Mouse (Mus musculus) liver, embryonic 14.5 days (tissue): ENCODE data around the gene 1700003F12Rik. TPM values are rescaled to one million over a fixed set of nuclear protein-coding genes. Genes with fewer than 3 reads are reported as not detected.

Source experiments
- ATAC-seq: fragments of 200-750 bp; cut with Nextera tagmentation; 2 replicates; pipeline ENCODE4 v1.8.0; 2017; ENCODE audit warnings: moderate number of reproducible peaks, mild to moderate bottlenecking, moderate library complexity; ENCODE audit not compliant: insufficient read depth
- DNase-seq, 3 experiments: peaks; one replicate each; pipeline ENCODE4 v3.0.0-alpha.2; 2012 to 2013; ENCODE audit warnings: low read depth in 3 of 3, low spot score in 3 of 3
- H3K27ac ChIP-seq: fragments of 300-500 bp; sonication (generic); 2 replicates; pipeline ENCODE4 v1.5.1; 2014; ENCODE audit warnings: moderate library complexity, mild to moderate bottlenecking, control low read depth, inconsistent platforms
- H3K27me3 ChIP-seq: fragments of 300-500 bp; sonication (generic); 2 replicates; pipeline ENCODE4 v1.6.1; 2014; ENCODE audit warnings: mild to moderate bottlenecking, low read length, moderate library complexity; ENCODE audit not compliant: control insufficient read depth, insufficient read depth
- H3K36me3 ChIP-seq: fragments of 300-500 bp; sonication (generic); replicated peaks from 2 replicates; pipeline ENCODE4 v1.6.1; 2014; ENCODE audit warnings: low read depth; ENCODE audit not compliant: control insufficient read depth, insufficient read depth
- H3K4me1 ChIP-seq, 2 experiments: fragments of 200-500 bp in 1 of 2; fragments of 300-500 bp in 1 of 2; sonication (generic) in 1 of 2; replicated peaks; 2 replicates each; pipeline ENCODE4 v1.6.1; 2012 to 2014; ENCODE audit warnings: antibody characterized with exemption in 1 of 2, inconsistent platforms in 1 of 2, low read length in 1 of 2; ENCODE audit not compliant: control insufficient read depth in 2 of 2, insufficient read depth in 2 of 2
- H3K4me2 ChIP-seq: fragments of 300-500 bp; sonication (generic); 2 replicates; pipeline ENCODE4 v1.6.1; 2014; ENCODE audit warnings: low read depth, mild to moderate bottlenecking, control low read depth, moderate library complexity
- H3K4me3 ChIP-seq, 2 experiments: fragments of 200-500 bp in 1 of 2; fragments of 300-500 bp in 1 of 2; sonication (generic) in 1 of 2; 2 replicates each; pipeline ENCODE4 v1.5.1; 2012 to 2014; ENCODE audit warnings: low read depth in 2 of 2, low read length in 2 of 2, mild to moderate bottlenecking in 2 of 2, control low read depth in 1 of 2, inconsistent platforms in 1 of 2, moderate library complexity in 1 of 2; ENCODE audit not compliant: insufficient read depth in 1 of 2
- H3K9ac ChIP-seq: fragments of 300-500 bp; sonication (generic); replicated peaks from 2 replicates; pipeline ENCODE4 v1.6.1; 2014; ENCODE audit warnings: mild to moderate bottlenecking, control low read depth, moderate library complexity
- H3K9me3 ChIP-seq: fragments of 300-500 bp; sonication (generic); 2 replicates; pipeline ENCODE4 v1.6.1; 2016; ENCODE audit warnings: low read length, mixed read lengths; ENCODE audit not compliant: control insufficient read depth
- CTCF ChIP-seq: IDR thresholded peaks from 2 replicates; pipeline ENCODE4 v1.5.1; 2016; ENCODE audit warnings: antibody characterized with exemption, low read depth, control low read depth
- EP300 ChIP-seq: IDR thresholded peaks from 2 replicates; pipeline ENCODE4 v1.6.1; 2016; ENCODE audit warnings: antibody characterized with exemption, low read depth
- WGBS: fragments of 180-500 bp; shearing (Covaris S2); extraction: QIAGEN DNeasy Blood & Tissue Kit; methylation state at CpG from one replicate; pipeline ENCODE4 v1.1.7; 2014; ENCODE audit not compliant: insufficient replicate concordance; 5-methylcytosine and 5-hydroxymethylcytosine counted together
- polyA plus RNA-seq, 2 experiments: library from polyadenylated mRNA; depleted of rRNA in 1 of 2; stranded (reverse) in 1 of 2; unstranded in 1 of 2; fragments of >200 nt; fragmentation: Nextera tagmentation in 1 of 2; extraction: Ambion mirVana in 1 of 2; gene quantifications; 2 replicates each; pipeline versions ENCODE4 v1.2.1 to v1.2.3; 2012 to 2014

The 1700003F12Rik gene
- polyA plus RNA-seq, 2 experiments = 1.1 to 1.3 TPM

- Histone ChIP-seq H3K27ac (peak overlapping the region; percentile 54), H3K4me1 (peaks cover 19 to 37% of the 10 kb centered on the region in 2 experiments), H3K9ac (peak overlapping the region; percentile 74), H3K27me3 (no peaks in the 10 kb centered on the region), H3K4me3 (peak overlapping the region; percentile 65 to 97), H3K36me3 (peaks cover 4% of the 10 kb centered on the region), H3K9me3 (no peaks in the 10 kb centered on the region), H3K4me2 (peak overlapping the region; percentile 94)
- ATAC-seq (peak; percentile 83), DNase-seq (peak; percentile 56 to 68 (median 64))
- TF ChIP-seq EP300 = no peak
- TF ChIP-seq CTCF = peak; percentile 4; the same call in 1 of the 2 replicates
- WGBS = under 1% methylated on average over 70 of the region's 70 CpGs
Measured at GRCm38 (mm10) chr2:154569071-154569748, 22.3 kb downstream of the 1700003F12Rik start.

DNA sequence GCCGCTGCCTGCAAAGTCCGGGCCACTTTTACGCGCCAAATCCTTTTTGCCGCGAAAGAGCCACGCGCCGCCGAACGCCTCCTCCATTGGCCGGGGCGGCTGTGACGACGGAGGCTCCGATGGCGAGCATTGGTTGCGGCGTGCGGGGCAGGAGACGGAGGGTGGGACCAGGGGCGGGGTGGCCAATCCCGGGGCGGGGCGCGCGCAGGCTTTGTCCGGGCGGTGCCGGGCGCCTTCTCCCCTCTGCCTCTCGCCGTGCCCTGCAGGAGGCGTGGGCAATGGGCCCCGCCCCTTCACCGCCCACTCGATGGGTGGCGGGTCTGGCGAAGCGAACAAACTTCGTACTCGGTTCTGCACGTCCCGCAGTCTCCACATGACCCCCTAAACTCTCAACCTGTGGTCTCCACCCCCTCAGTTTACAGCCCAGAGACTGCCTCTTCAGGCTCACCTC lies 23.0 kb downstream of the 1700003F12Rik start, which contains the start of gene E2f1:
TSS of gene E2f1 (minus strand) at position 57 of the 451 bp plus-strand sequence.
- ATAC-seq = peak; percentile 94
- TF ChIP-seq CTCF (0 out of 2 replicates have a peak, but pooled peaks have one; percentile 24), EP300 (peak; percentile 24; the same call in 1 of the 2 replicates)
- Histone ChIP-seq H3K9me3 (no peaks in the 10 kb centered on the region), H3K4me3 (peak within 1 kb of the TSS; percentile 65 to 97), H3K4me2 (peak within 1 kb of the TSS; percentile 94), H3K4me1 (peaks cover 19 to 35% of the 10 kb centered on the region in 2 experiments), H3K27me3 (no peaks in the 10 kb centered on the region), H3K9ac (peak within 1 kb of the TSS; percentile 74), H3K27ac (peak within 1 kb of the TSS; percentile 54), H3K36me3 (no peaks in the 10 kb centered on the region)
- peak; percentile 92 to 93 (median 92) for DNase-seq
- WGBS = under 1% methylated on average over 44 of the region's 44 CpGs

GRCm38 (mm10) chr2:154570666-154571065 lies 23.8 kb downstream of the 1700003F12Rik start:
- no peak overlapping the region for H3K4me3 ChIP-seq
- H3K4me2 ChIP-seq = peak overlapping the region; percentile 94
- H3K4me1 ChIP-seq = peaks cover 19 to 32% of the 10 kb centered on the region in 2 experiments
- TF ChIP-seq CTCF = no peak
- no peak for TF ChIP-seq EP300
- no peak overlapping the region for H3K27ac ChIP-seq
- no peaks in the 10 kb centered on the region for H3K27me3 ChIP-seq
- no peak overlapping the region for H3K9ac ChIP-seq
- DNase-seq = no peak
- no peaks in the 10 kb centered on the region for H3K36me3 ChIP-seq
- WGBS = 26% methylated on average over 4 of the region's 4 CpGs
- no peak for ATAC-seq
- no peaks in the 10 kb centered on the region for H3K9me3 ChIP-seq

- DNase-seq (no peak), ATAC-seq (no peak)
- no peak overlapping the region for H3K27ac ChIP-seq
- H3K4me1 ChIP-seq = peaks cover 19 to 32% of the 10 kb centered on the region in 2 experiments
- H3K9me3 ChIP-seq = no peaks in the 10 kb centered on the region
- H3K4me3 ChIP-seq = no peak overlapping the region
- H3K27me3 ChIP-seq = no peaks in the 10 kb centered on the region
- WGBS = 52% methylated on average over 4 of the region's 4 CpGs
- no peak for TF ChIP-seq CTCF
- H3K4me2 ChIP-seq = no peak overlapping the region
- no peak overlapping the region for H3K9ac ChIP-seq
- H3K36me3 ChIP-seq = no peaks in the 10 kb centered on the region
Measured at GRCm38 (mm10) chr2:154571266-154571665, 24.4 kb downstream of the 1700003F12Rik start.

GRCm38 (mm10) chr2:154571976-154572375 lies 25.1 kb downstream of the 1700003F12Rik start:
- H3K9ac ChIP-seq = no peak overlapping the region
- no peak for DNase-seq
- H3K4me2 ChIP-seq = no peak overlapping the region
- H3K36me3 ChIP-seq = no peaks in the 10 kb centered on the region
- no peak for TF ChIP-seq EP300
- TF ChIP-seq CTCF = no peak
- peaks cover 19 to 28% of the 10 kb centered on the region in 2 experiments for H3K4me1 ChIP-seq
- H3K4me3 ChIP-seq = no peak overlapping the region
- H3K27me3 ChIP-seq = no peaks in the 10 kb centered on the region
- ATAC-seq = no peak
- WGBS = 62% methylated on average over 8 of the region's 8 CpGs
- H3K27ac ChIP-seq = no peak overlapping the region
- no peaks in the 10 kb centered on the region for H3K9me3 ChIP-seq
